16 mouse cellular contexts compared by ENCODE assay signal in genomic region chr7:101483498-101484115, GRCm38 (mm10).
DNase-seq lines count a peak whose midpoint lies in the region; ATAC-seq and TF ChIP-seq lines count a peak whose summit lies in the region.
"Had no signal": no experiment of that assay in that cellular context is flagged by ENCODE, and none has a peak within 500 bp of the region (broad histone marks: within the 10 kb centered on the region; RNA-seq: fewer than 3 reads in every experiment).

No protein-coding gene starts in this region.

- no peak for DNase-seq in kidney, postnatal 4 days
- DNase-seq in CH12.LX (ENCODE audit: extremely low read depth), result no peak
- peak; percentile 37 for DNase-seq in induced T-regulatory cell, adult 2 months (ENCODE audit: low read depth)
- DNase-seq: adrenal gland, postnatal 10 days; cerebellum, adult 9-11 months; lung, adult 2 months; retina, postnatal 1 day had no signal

- in situ Hi-C loops in CH12.LX (cut with MboI; ENCODE audit: low pct_ligation_motif_present, low pct_unique_long_range_greater_than_20kb, low sequenced_read_pairs), result no loop called here

- no peaks in the 10 kb centered on the region for H3K27me3 ChIP-seq in forebrain, embryonic 16.5 days (replicated peaks; ENCODE audit: control insufficient read depth, insufficient read depth, low read length)
- no peaks in the 10 kb centered on the region for H3K27me3 ChIP-seq in forebrain, embryonic 12.5 days
- H3K27me3 ChIP-seq in kidney, embryonic 15.5 days, result no peaks in the 10 kb centered on the region
- peaks cover 89% of the 10 kb centered on the region for H3K27me3 ChIP-seq in CH12.LX (replicated peaks)
- H3K27me3 ChIP-seq: limb, embryonic 15.5 days had no signal

- no peak for TF ChIP-seq RAD21 in CH12.LX (IDR thresholded peaks at IDR 0.05; ENCODE audit: low read depth, low read length)

- H3K4me2 ChIP-seq in forebrain, embryonic 16.5 days (ENCODE audit: low read length), result no peak overlapping the region
- H3K4me2 ChIP-seq in forebrain, embryonic 12.5 days, result no peak overlapping the region
- no peak overlapping the region for H3K4me2 ChIP-seq in kidney, embryonic 15.5 days
- peak overlapping the region; percentile 65; the same call in 1 of the 2 replicates for H3K4me2 ChIP-seq in CH12.LX (ENCODE audit: insufficient read depth, low read depth, poor library complexity, severe bottlenecking)
- H3K4me2 ChIP-seq: heart, embryonic 12.5 days; limb, embryonic 15.5 days had no signal

- H3K36me3 ChIP-seq in forebrain, embryonic 16.5 days (ENCODE audit: control insufficient read depth, insufficient read depth), result no peaks in the 10 kb centered on the region
- H3K36me3 ChIP-seq in forebrain, embryonic 12.5 days (replicated peaks), result no peaks in the 10 kb centered on the region
- H3K36me3 ChIP-seq in kidney, embryonic 15.5 days, result no peaks in the 10 kb centered on the region
- H3K36me3 ChIP-seq in CH12.LX (replicated peaks in 1 of 2; ENCODE audit: control insufficient read depth in 1 of 2, insufficient read depth in 1 of 2, low read length in 1 of 2), result no peaks in the 10 kb centered on the region
- H3K36me3 ChIP-seq: embryonic facial prominence, embryonic 10.5 days; heart, embryonic 12.5 days; limb, embryonic 15.5 days had no signal

- no peak for TF ChIP-seq EP300 in CH12.LX (IDR thresholded peaks at IDR 0.05; ENCODE audit: low read length)

- peaks cover 11% of the 10 kb centered on the region for H3K4me1 ChIP-seq in forebrain, embryonic 16.5 days (replicated peaks; ENCODE audit: control insufficient read depth, insufficient read depth, low read length)
- H3K4me1 ChIP-seq in forebrain, embryonic 12.5 days, result no peaks in the 10 kb centered on the region
- H3K4me1 ChIP-seq in kidney, embryonic 15.5 days, result peaks cover 41% of the 10 kb centered on the region
- H3K4me1 ChIP-seq in CH12.LX (ENCODE audit: control insufficient read depth in 1 of 2, insufficient read depth in 2 of 2), result peaks cover 9 to 13% of the 10 kb centered on the region in 2 experiments

- H3K9me3 ChIP-seq in forebrain, embryonic 16.5 days (ENCODE audit: control insufficient read depth, low read length), result no peaks in the 10 kb centered on the region
- no peaks in the 10 kb centered on the region for H3K9me3 ChIP-seq in forebrain, embryonic 12.5 days
- no peaks in the 10 kb centered on the region for H3K9me3 ChIP-seq in kidney, embryonic 15.5 days (replicated peaks)
- H3K9me3 ChIP-seq in CH12.LX (replicated peaks; ENCODE audit: low read length), result peaks cover 2% of the 10 kb centered on the region
- H3K9me3 ChIP-seq: embryonic facial prominence, embryonic 10.5 days; heart, embryonic 12.5 days; limb, embryonic 15.5 days had no signal

- no peak for TF ChIP-seq CTCF in CH12.LX (conservative IDR thresholded peaks at IDR 0.05 in 1 of 2, IDR thresholded peaks at IDR 0.05 in 1 of 2; ENCODE audit: low read depth in 2 of 2, low read length in 2 of 2)

- H3K9ac ChIP-seq in forebrain, embryonic 16.5 days (replicated peaks; ENCODE audit: low read depth, low read length), result no peak overlapping the region
- no peak overlapping the region for H3K9ac ChIP-seq in forebrain, embryonic 12.5 days
- no peak overlapping the region for H3K9ac ChIP-seq in kidney, embryonic 15.5 days
- H3K9ac ChIP-seq in CH12.LX (ENCODE audit: insufficient read depth, low read depth), result no peak overlapping the region
- H3K9ac ChIP-seq: heart, embryonic 12.5 days; limb, embryonic 15.5 days had no signal

- WGBS in forebrain, embryonic 16.5 days, result 78% methylated on average over 9 of the region's 9 CpGs
- WGBS in forebrain, embryonic 12.5 days, result 79% methylated on average over 9 of the region's 9 CpGs
- WGBS in kidney, embryonic 15.5 days, result 51% methylated on average over 9 of the region's 9 CpGs

- no peak overlapping the region for H3K4me3 ChIP-seq in forebrain, embryonic 16.5 days (replicated peaks; ENCODE audit: low read length)
- no peak overlapping the region for H3K4me3 ChIP-seq in forebrain, embryonic 12.5 days (replicated peaks)
- no peak overlapping the region for H3K4me3 ChIP-seq in kidney, embryonic 15.5 days (replicated peaks)
- H3K4me3 ChIP-seq in CH12.LX (replicated peaks in 1 of 3; ENCODE audit: low read depth in 2 of 3, low read length in 2 of 3, poor library complexity in 1 of 3), result no peak overlapping the region
- H3K4me3 ChIP-seq: embryonic facial prominence, embryonic 10.5 days; erythroblast, embryonic 14.5 days; heart, embryonic 12.5 days; limb, embryonic 15.5 days had no signal

- ATAC-seq in forebrain, embryonic 16.5 days, result no peak
- no peak for ATAC-seq in forebrain, embryonic 12.5 days (ENCODE audit: low FRiP score)
- no peak for ATAC-seq in kidney, embryonic 15.5 days (replicated peaks; ENCODE audit: low FRiP score)
- ATAC-seq in CD4-positive, CD25-positive, alpha-beta regulatory T cell, adult 4 months, result no peak

- no peak for TF ChIP-seq POLR2A in CH12.LX (IDR thresholded peaks at IDR 0.05; ENCODE audit: low read depth, low read length)

- H3K27ac ChIP-seq in forebrain, embryonic 16.5 days (ENCODE audit: low read length), result peak overlapping the region; percentile 39; the same call in 1 of the 2 replicates
- no peak overlapping the region for H3K27ac ChIP-seq in forebrain, embryonic 12.5 days
- H3K27ac ChIP-seq in kidney, embryonic 15.5 days, result peak overlapping the region; percentile 68
- no peak overlapping the region for H3K27ac ChIP-seq in CH12.LX (ENCODE audit: insufficient read depth, low read depth)
- H3K27ac ChIP-seq: embryonic facial prominence, embryonic 10.5 days; kidney, postnatal 0 days; limb, embryonic 15.5 days had no signal

- dilution Hi-C loops in CH12.LX (cut with MboI; ENCODE audit: extremely low pct_ligation_motif_present, extremely low pct_unique_long_range_greater_than_20kb, low sequenced_read_pairs), result no loop called here

- H3K79me2 ChIP-seq in CH12.LX (replicated peaks; ENCODE audit: control insufficient read depth, extremely low read depth, insufficient read depth, poor library complexity, severe bottlenecking), result no peaks in the 10 kb centered on the region

TF ChIP-seq in CH12.LX, 34 proteins besides CTCF, POLR2A, EP300 and RAD21:
- TF ChIP-seq SMC3 (IDR thresholded peaks at IDR 0.05; ENCODE audit: low read depth, low read length) (no peak), USF2 (conservative IDR thresholded peaks at IDR 0.05; ENCODE audit: low read depth, low read length) (no peak), JUN (IDR thresholded peaks at IDR 0.05; ENCODE audit: insufficient read depth, low read depth, low read length) (no peak), MAFK (IDR thresholded peaks at IDR 0.05; ENCODE audit: insufficient replicate concordance, low read length) (no peak), PAX5 (IDR thresholded peaks at IDR 0.05; ENCODE audit: low read length) (no peak), TCF12 (IDR thresholded peaks at IDR 0.05; ENCODE audit: low read depth, low read length) (no peak), KAT2A (IDR thresholded peaks at IDR 0.05; ENCODE audit: insufficient replicate concordance, low read length) (no peak), HCFC1 (IDR thresholded peaks at IDR 0.05; ENCODE audit: low read depth, low read length) (no peak), MAZ (IDR thresholded peaks at IDR 0.05; ENCODE audit: low read depth, low read length) (no peak), E2F4 (IDR thresholded peaks at IDR 0.05; ENCODE audit: insufficient replicate concordance, low read depth, low read length) (no peak), IRF4 (IDR thresholded peaks at IDR 0.05; ENCODE audit: low read depth, low read length) (no peak), MAX (IDR thresholded peaks at IDR 0.05; ENCODE audit: low read length) (no peak), ZNF384 (IDR thresholded peaks at IDR 0.05; ENCODE audit: low read depth, low read length) (no peak), JUND (conservative IDR thresholded peaks at IDR 0.05; ENCODE audit: low read depth, low read length) (no peak), ZKSCAN1 (IDR thresholded peaks at IDR 0.05; ENCODE audit: borderline replicate concordance, low read depth, low read length) (no peak), ZC3H11A (IDR thresholded peaks at IDR 0.05; ENCODE audit: low read depth, low read length) (no peak)

Comparison
In these comparisons a context has a peak if more than half of its experiments do, and no peak if none do; other contexts are left out.
1. H3K27ac ChIP-seq: peak in forebrain, embryonic 16.5 days (single experiment) and kidney, embryonic 15.5 days (single experiment); none in forebrain, embryonic 12.5 days (single experiment) and CH12.LX (single experiment).